Mouse (Mus musculus) lung, embryonic 14.5 days (tissue): Measurements from ENCODE around the gene Degs1. TPM values are rescaled to one million over a fixed set of nuclear protein-coding genes. Genes with fewer than 3 reads are reported as not detected.

Experiments
- ATAC-seq: fragments of 200-750 bp; cut with Nextera tagmentation; 2 replicates; pipeline ENCODE4 v1.8.0; 2017; ENCODE audit warnings: mild to moderate bottlenecking, moderate TSS enrichment, moderate library complexity; ENCODE audit not compliant: insufficient read depth
- DNase-seq: peaks from one replicate; pipeline ENCODE4 v3.0.0-alpha.2; 2015
- H3K27ac ChIP-seq: fragments of 300-500 bp; sonication (generic); 2 replicates; pipeline ENCODE4 v1.5.1; 2014; ENCODE audit warnings: low read depth, mild to moderate bottlenecking, moderate library complexity
- H3K27me3 ChIP-seq: fragments of 300-500 bp; sonication (generic); 2 replicates; pipeline ENCODE4 v1.6.1; 2014; ENCODE audit warnings: low read length, control low read depth; ENCODE audit not compliant: insufficient read depth
- H3K36me3 ChIP-seq: fragments of 300-500 bp; sonication (generic); 2 replicates; pipeline ENCODE4 v1.6.1; 2014; ENCODE audit warnings: control low read depth; ENCODE audit not compliant: insufficient read depth
- H3K4me1 ChIP-seq: fragments of 300-500 bp; sonication (generic); 2 replicates; pipeline ENCODE4 v1.6.1; 2014; ENCODE audit warnings: antibody characterized with exemption, control low read depth; ENCODE audit not compliant: insufficient read depth
- H3K4me2 ChIP-seq: fragments of 300-500 bp; sonication (generic); 2 replicates; pipeline ENCODE4 v1.6.1; 2014; ENCODE audit warnings: mild to moderate bottlenecking
- H3K4me3 ChIP-seq: fragments of 300-500 bp; sonication (generic); 2 replicates; pipeline ENCODE4 v1.5.1; 2014; ENCODE audit warnings: low read depth, low read length
- H3K9ac ChIP-seq: fragments of 300-500 bp; sonication (generic); 2 replicates; pipeline ENCODE4 v1.6.1; 2014
- H3K9me3 ChIP-seq: fragments of 300-500 bp; sonication (generic); 2 replicates; pipeline ENCODE4 v1.6.1; 2016; ENCODE audit warnings: low read depth, low read length, control low read depth
- CTCF ChIP-seq: IDR thresholded peaks from 2 replicates; pipeline ENCODE4 v1.5.1; 2016; ENCODE audit warnings: antibody characterized with exemption, low read depth
- WGBS: fragments of 180-500 bp; shearing (Covaris S2); extraction: QIAGEN DNeasy Blood & Tissue Kit; methylation state at CpG from one replicate; pipeline ENCODE4 v1.1.7; 2014; 5-methylcytosine and 5-hydroxymethylcytosine counted together
- polyA plus RNA-seq: library from polyadenylated mRNA; unstranded; fragments of >200 nt; fragmentation: Nextera tagmentation; extraction: Ambion mirVana; gene quantifications from 2 replicates; pipeline ENCODE4 v1.2.1, GENCODE M21; 2014

Degs1 gene
- polyA plus RNA-seq, 1 experiment from 2014 or later, result 131 TPM

- peak overlapping the region; percentile 56; the same call in 1 of the 2 replicates for H3K27ac ChIP-seq
- H3K27me3 ChIP-seq, result no peaks in the 10 kb centered on the region
- no peak overlapping the region for H3K4me3 ChIP-seq
- ATAC-seq (peak; percentile 81), DNase-seq (peak; percentile 77)
- H3K9ac ChIP-seq, result no peak overlapping the region
- 73% methylated on average over 11 of the region's 11 CpGs for WGBS
- no peak for TF ChIP-seq CTCF
- no peaks in the 10 kb centered on the region for H3K4me1 ChIP-seq
- H3K36me3 ChIP-seq, result no peaks in the 10 kb centered on the region
- no peak overlapping the region for H3K4me2 ChIP-seq
- no peaks in the 10 kb centered on the region for H3K9me3 ChIP-seq
Measured at GRCm38 (mm10) chr1:182256041-182256680, 26.4 kb downstream of the Degs1 start.

- H3K27ac ChIP-seq, result no peak overlapping the region
- no peaks in the 10 kb centered on the region for H3K9me3 ChIP-seq
- DNase-seq (no peak), ATAC-seq (no peak)
- no peak overlapping the region for H3K9ac ChIP-seq
- H3K36me3 ChIP-seq, result no peaks in the 10 kb centered on the region
- H3K4me3 ChIP-seq, result no peak overlapping the region
- H3K4me1 ChIP-seq, result no peaks in the 10 kb centered on the region
- WGBS, result 72% methylated on average over 11 of the region's 11 CpGs
- no peak for TF ChIP-seq CTCF
- no peak overlapping the region for H3K4me2 ChIP-seq
- no peaks in the 10 kb centered on the region for H3K27me3 ChIP-seq
Measured at GRCm38 (mm10) chr1:182255031-182255430, 27.6 kb downstream of the Degs1 start.

- Histone ChIP-seq H3K27me3 (no peaks in the 10 kb centered on the region), H3K36me3 (no peaks in the 10 kb centered on the region), H3K9me3 (no peaks in the 10 kb centered on the region), H3K4me3 (no peak overlapping the region), H3K4me2 (no peak overlapping the region), H3K4me1 (no peaks in the 10 kb centered on the region), H3K9ac (no peak overlapping the region), H3K27ac (no peak overlapping the region)
- DNase-seq (no peak), ATAC-seq (no peak)
- 85% methylated on average over 8 of the region's 8 CpGs for WGBS
- no peak for TF ChIP-seq CTCF
Measured at GRCm38 (mm10) chr1:182254618-182255017, 28.0 kb downstream of the Degs1 start.

GRCm38 (mm10) chr1:182253756-182254534 is 28.7 kb downstream of the Degs1 start:
- whole genome bisulfite sequencing, result 85% methylated on average over 12 of the region's 12 CpGs

GRCm38 (mm10) chr1:182252534-182253171 is 30.0 kb downstream of the Degs1 start:
- no peaks in the 10 kb centered on the region for H3K36me3 ChIP-seq
- no peak for TF ChIP-seq CTCF
- WGBS, result 79% methylated on average over 10 of the region's 10 CpGs

More at GRCm38 (mm10) chr1:182253756-182254534, 28.7 kb downstream of the Degs1 start:
- DNase-seq (no peak), ATAC-seq (no peak)
- Histone ChIP-seq H3K4me3 (no peak overlapping the region), H3K4me1 (no peaks in the 10 kb centered on the region), H3K27ac (no peak overlapping the region), H3K9me3 (no peaks in the 10 kb centered on the region), H3K36me3 (no peaks in the 10 kb centered on the region), H3K4me2 (no peak overlapping the region), H3K27me3 (no peaks in the 10 kb centered on the region), H3K9ac (no peak overlapping the region)
- no peak for TF ChIP-seq CTCF

GRCm38 (mm10) chr1:182250734-182251133 is 31.9 kb downstream of the Degs1 start:
- no peak overlapping the region for H3K27ac ChIP-seq
- no peak overlapping the region for H3K4me3 ChIP-seq
- H3K9me3 ChIP-seq, result no peaks in the 10 kb centered on the region
- ATAC-seq (no peak), DNase-seq (no peak)
- H3K4me2 ChIP-seq, result no peak overlapping the region
- H3K36me3 ChIP-seq, result no peaks in the 10 kb centered on the region
- WGBS, result 41% methylated on average over 4 of the region's 4 CpGs
- no peaks in the 10 kb centered on the region for H3K4me1 ChIP-seq
- TF ChIP-seq CTCF, result no peak
- no peaks in the 10 kb centered on the region for H3K27me3 ChIP-seq
- no peak overlapping the region for H3K9ac ChIP-seq

More at GRCm38 (mm10) chr1:182252534-182253171, 30.0 kb downstream of the Degs1 start:
- Histone ChIP-seq H3K4me3 (no peak overlapping the region), H3K9ac (no peak overlapping the region), H3K27me3 (no peaks in the 10 kb centered on the region), H3K9me3 (no peaks in the 10 kb centered on the region), H3K4me1 (no peaks in the 10 kb centered on the region), H3K27ac (no peak overlapping the region), H3K4me2 (no peak overlapping the region)
- ATAC-seq (no peak), DNase-seq (no peak)

GRCm38 (mm10) chr1:182249298-182249697 is 33.3 kb downstream of the Degs1 start:
- no peaks in the 10 kb centered on the region for H3K27me3 ChIP-seq
- WGBS, result 48% methylated on average over 8 of the region's 8 CpGs
- no peaks in the 10 kb centered on the region for H3K36me3 ChIP-seq

More at GRCm38 (mm10) chr1:182249298-182249697, 33.3 kb downstream of the Degs1 start:
- DNase-seq (no peak), ATAC-seq (no peak)
- Histone ChIP-seq H3K4me3 (no peak overlapping the region), H3K9me3 (no peaks in the 10 kb centered on the region), H3K4me2 (no peak overlapping the region), H3K27ac (no peak overlapping the region), H3K9ac (no peak overlapping the region), H3K4me1 (no peaks in the 10 kb centered on the region)
- TF ChIP-seq CTCF, result no peak
